Mouse (Mus musculus) liver, embryonic 14 days (tissue): ENCODE results near the gene Shisa5. TPM values are rescaled to one million over a fixed set of nuclear protein-coding genes. Genes with fewer than 3 reads are reported as not detected.

Source experiments
- polyA plus RNA-seq: library from polyadenylated mRNA; depleted of rRNA; stranded (reverse); fragments of >200 nt; gene quantifications from 2 replicates; pipeline ENCODE4 v1.2.3, GENCODE M21; 2012; rRNA removed

The Shisa5 gene
- polyA plus RNA-seq: 12.1 and 14.9 TPM in 2 replicates

DNA sequence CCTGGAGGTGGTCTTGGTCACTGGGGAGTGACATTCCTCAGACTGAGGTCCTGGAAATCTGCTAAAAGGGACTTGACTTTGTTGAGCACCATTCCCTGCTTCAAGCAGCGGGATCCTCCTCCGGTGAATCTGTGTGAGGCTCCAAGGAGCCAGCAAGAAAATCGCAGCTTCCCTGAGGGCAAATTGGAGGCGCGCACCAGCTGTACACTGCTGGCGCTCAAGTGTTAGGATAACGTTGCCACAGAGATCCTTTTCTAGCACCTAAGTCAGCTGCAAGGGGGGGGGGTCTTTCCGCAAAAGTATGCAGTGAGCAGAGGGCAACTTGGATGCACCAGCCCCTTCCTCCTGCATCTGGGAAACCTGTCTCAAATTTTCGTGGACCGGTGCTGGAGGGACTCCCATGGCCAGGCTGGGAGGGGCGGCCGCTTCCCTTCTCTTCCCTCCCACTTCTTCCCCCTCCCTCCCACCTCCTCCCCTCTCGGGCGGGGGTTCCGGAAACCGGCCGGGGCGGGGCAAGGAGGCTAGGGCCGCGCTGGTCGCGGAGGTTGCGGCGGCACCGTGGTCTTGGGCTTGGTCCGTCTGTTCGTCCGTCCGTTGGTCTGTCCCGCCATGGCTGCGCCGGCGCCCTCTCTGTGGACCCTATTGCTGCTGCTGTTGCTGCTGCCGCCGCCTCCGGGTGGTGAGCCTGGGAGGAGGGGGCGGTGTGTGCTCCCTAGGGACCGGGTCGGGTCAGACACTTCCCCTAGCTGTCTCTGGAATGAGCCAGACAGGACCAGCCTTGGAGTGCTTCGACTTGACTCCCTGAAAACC lies at the start of gene Shisa5:
Shisa5 (plus strand) TSS at position 480 of the 810 bp plus-strand sequence.

DNA sequence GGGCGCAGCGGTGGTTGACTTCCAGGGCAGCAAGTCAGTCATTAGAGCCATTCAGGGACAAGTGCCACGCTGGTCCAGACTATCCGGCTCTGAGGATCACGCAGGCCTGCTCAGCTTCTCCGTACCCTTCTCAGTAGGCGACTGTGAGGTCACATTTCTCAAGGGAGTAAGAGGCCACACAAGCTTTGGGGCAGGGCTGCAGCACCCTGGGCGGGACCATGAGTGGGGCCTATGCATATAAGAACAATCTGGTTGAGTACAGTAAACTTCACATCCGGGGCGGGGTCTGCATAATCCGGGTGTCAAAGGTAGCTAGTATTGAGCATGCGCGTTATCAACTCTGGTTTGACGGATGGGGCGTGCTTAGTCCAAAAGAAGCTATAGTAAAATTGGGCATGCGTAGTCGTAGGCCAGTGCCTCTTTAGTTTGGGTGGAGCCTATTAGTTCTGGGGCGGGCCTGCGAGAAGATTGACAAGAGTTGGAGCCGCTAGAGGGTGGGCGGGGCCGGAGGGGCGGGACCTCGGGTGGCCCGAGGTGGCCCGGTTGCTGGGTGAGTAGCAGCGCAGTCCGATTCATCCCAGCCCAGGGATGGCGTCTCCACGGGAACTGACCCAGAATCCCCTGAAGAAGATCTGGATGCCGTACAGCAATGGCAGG lies 46.8 kb upstream of the Shisa5 start, which contains the start of gene Pfkfb4:
Pfkfb4 (plus strand) TSS at position 351 of the 657 bp plus-strand sequence.

GRCm38 (mm10) chr9:109059136-109059903 lies 21.0 kb downstream of the Shisa5 start, which contains the start of gene Trex1:
Trex1 (minus strand) TSS chr9:109059734.

DNA sequence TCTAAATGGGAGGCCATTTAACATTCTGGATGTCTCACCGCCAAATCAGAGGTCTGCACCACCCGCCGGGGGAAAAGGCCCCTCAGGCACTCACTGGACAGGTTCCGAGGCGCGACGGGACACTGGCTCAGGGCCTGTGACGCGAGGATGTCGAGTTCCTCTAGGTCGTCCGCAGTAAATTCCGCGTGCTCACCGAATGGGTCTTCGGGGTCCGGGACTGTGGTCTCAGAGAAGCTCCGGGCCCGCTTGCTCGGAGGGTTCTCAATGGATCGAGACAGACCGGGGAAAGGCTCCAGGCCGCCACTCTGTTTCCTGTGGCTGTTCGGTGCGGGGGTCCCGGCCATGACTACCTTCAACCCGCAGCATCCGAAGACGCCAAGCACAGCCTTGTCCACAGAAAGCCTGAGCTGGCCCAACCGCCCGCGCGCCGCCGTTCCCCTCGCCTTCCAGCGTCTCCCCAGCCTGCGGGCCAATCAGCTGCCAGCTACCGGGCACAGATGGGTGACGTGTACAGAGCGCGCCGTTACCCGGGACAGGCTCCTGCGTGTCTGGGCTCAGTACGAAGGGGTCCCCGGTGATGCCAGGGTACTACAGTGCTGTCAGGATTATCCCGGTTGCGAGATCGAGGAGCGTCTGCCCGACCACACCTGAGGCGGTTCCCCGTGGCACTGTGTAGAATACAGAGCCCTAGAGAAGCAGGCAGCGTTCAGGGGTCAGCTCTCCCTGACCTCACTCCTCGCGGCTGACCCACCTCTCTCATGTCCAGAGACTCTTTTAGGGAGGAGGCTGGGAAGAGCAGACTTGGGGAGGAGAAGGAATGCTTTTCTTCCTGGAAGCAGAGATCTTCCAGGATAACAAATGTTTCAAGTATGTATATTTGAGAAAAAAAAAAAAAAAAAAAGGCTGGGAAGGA lies 35.6 kb downstream of the Shisa5 start, which contains the start of gene Atrip:
Atrip (minus strand) TSS at position 464 of the 913 bp plus-strand sequence.

DNA sequence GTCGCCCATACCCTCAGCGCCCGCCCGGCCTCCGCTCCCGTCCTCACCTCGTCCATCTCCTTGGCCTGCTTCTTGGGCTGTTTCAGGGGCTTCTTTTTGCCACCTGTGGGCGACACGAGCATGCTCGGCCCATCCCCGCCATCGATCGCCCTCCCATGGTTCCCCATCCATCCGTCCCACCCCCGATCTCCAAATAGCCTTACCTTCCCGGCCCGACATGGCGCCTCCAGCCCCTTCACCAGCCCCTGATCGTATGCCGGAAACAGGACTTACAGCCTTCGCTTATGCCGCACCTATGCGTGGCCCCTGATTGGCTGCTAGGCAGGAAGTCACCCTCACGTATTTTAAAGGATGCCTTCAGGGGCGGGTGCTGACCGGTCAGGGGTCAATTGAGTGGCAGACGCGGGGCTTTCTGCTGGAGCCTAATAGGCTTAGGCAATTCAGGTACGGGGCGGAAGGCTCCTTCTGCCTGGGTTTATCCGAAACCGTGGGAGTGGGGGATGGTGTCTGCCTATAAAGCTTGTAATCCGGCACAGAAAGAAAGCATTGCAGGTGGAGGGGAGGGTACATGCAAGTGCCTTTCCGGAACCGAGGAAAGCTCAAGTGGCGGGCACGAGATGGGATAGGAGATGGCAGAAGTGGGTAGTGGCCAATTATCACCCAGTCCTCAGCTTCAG lies 43.9 kb downstream of the Shisa5 start, which contains the start of the genes Ccdc51 and Tma7:
Ccdc51 (plus strand) TSS at position 370 of the 677 bp plus-strand sequence.
Tma7 (minus strand) TSS at position 464 of the 677 bp plus-strand sequence.

DNA sequence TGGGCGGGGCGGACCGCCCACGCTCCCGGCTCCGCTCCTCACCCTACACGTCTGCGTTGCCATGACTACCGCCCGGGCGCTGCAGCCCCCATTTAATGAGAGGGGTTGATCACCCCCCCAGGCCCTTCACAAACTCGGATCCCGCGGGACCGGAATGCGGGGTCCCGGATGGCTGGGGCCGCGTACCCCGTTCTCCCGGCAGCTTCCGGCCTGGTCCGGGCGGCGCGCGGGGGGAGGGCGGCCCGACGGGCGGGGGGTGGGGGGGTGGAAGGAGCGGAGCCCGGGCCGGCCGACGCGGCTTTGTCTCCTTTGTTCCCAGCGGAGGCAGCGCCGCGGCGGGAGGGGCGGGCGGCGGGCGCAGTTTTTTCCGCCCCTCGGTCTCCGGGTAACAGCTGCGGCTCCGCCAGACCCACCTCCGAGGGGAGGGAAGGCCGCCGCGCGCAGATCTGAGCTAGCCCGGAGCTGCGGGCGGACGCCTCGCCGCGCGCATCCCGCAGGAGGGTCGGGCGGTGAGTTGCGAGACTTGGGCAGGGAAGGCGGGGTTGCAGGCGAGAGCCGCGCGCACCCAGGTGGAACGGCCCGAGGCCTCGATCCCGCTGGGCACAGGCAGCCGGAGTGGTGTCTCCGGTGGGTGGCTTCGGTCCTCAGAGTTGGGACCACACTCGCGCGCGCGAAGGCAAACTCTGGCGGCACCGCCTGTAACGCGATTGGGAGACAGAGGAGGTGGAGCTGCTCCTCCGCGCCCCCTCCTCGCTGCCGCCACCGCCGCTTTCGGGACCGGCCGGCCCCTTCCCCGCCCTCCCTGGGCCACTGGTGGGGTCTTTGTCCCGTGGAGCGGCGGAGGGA lies 57.0 kb downstream of the Shisa5 start, which contains the start of gene Plxnb1:
Plxnb1 (plus strand) TSS at position 253 of the 846 bp plus-strand sequence.

Other genes starting within 250 kb of the Shisa5 start
- 3.3 and 3.9 TPM in 2 replicates for gene Nckipsd, start 230.2 kb upstream of the Shisa5 start, polyA plus RNA-seq
- 0.15 and 0.23 TPM in 2 replicates for gene Celsr3, start 212.2 kb upstream of the Shisa5 start, polyA plus RNA-seq
- gene Slc26a6, start 185.3 kb upstream of the Shisa5 start, polyA plus RNA-seq: 3.9 and 4.0 TPM in 2 replicates
- gene Tmem89, start 123.9 kb upstream of the Shisa5 start, polyA plus RNA-seq: not detected in 2 replicates
- gene Uqcrc1, start 101.9 kb upstream of the Shisa5 start, polyA plus RNA-seq: 177 and 218 TPM in 2 replicates
- 0.54 and 0.69 TPM in 2 replicates for gene Col7a1, start 85.0 kb upstream of the Shisa5 start, polyA plus RNA-seq
- gene Ucn2, start 52.6 kb upstream of the Shisa5 start, polyA plus RNA-seq: 0.10 and 0.12 TPM in 2 replicates
- gene Pfkfb4, start 46.8 kb upstream of the Shisa5 start, polyA plus RNA-seq: 1.9 and 2.7 TPM in 2 replicates
- gene Trex1, start 21.2 kb downstream of the Shisa5 start, polyA plus RNA-seq: 10.2 and 12.5 TPM in 2 replicates
- 5.3 and 6.3 TPM in 2 replicates for gene Atrip, start 35.6 kb downstream of the Shisa5 start, polyA plus RNA-seq
- 7.0 and 7.9 TPM in 2 replicates for gene Ccdc51, start 43.9 kb downstream of the Shisa5 start, polyA plus RNA-seq
- gene Tma7, start 44.0 kb downstream of the Shisa5 start, polyA plus RNA-seq: 101 and 103 TPM in 2 replicates
- 3.7 and 4.1 TPM in 2 replicates for gene Plxnb1, start 56.8 kb downstream of the Shisa5 start, polyA plus RNA-seq
- gene Fbxw21, start 123.5 kb downstream of the Shisa5 start, polyA plus RNA-seq: not detected in 2 replicates
- not detected in 2 replicates for gene Fbxw13, start 157.4 kb downstream of the Shisa5 start, polyA plus RNA-seq
- 0.02 TPM in 1 of 2 replicates, not detected in the other for gene Fbxw20, start 196.2 kb downstream of the Shisa5 start, polyA plus RNA-seq
- not detected in 2 replicates for gene Fbxw14, start 249.1 kb downstream of the Shisa5 start, polyA plus RNA-seq